Mouse (Mus musculus): ENCODE data around the gene Evi5.

DNA sequence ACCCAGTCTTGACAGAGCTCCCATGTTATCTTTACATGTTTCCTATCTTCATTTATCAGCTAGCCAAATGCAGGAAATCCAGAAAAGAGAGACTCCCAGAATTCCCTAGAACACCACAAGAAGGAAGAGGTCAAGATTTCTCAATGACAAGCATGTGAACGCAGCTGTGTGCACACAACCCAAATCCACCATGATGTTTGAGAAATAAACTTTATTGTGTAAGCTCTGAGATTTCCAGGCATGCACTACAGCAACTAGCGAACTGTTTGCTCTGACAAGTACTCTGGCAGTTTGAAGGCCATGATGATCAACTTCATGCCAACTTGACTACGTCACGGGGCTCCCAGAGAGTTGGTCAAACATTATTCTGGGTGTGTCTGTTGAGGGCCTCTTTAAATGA, 169.2 kb downstream of the Evi5 start:
- TF ChIP-seq POLR2A (IDR thresholded peaks at IDR 0.05; ENCODE audit: insufficient read length, low read depth) = no peak
- no peak for TF ChIP-seq MAX (IDR thresholded peaks at IDR 0.05; ENCODE audit: low read depth)
- TF ChIP-seq E2F4 (IDR thresholded peaks at IDR 0.05; ENCODE audit: insufficient read depth) = no peak
- no peak for TF ChIP-seq USF1 (IDR thresholded peaks at IDR 0.05; ENCODE audit: low read depth)
- TF ChIP-seq MYOG (IDR thresholded peaks at IDR 0.05; ENCODE audit: control insufficient read depth in 1 of 3, insufficient read depth in 1 of 3, insufficient read length in 2 of 3, low read depth in 2 of 3) = no peak
- TF ChIP-seq TCF12 (IDR thresholded peaks at IDR 0.05; ENCODE audit: insufficient read depth, poor library complexity, severe bottlenecking) = no peak
- TF ChIP-seq POLR2AphosphoS2 (IDR thresholded peaks at IDR 0.05; ENCODE audit: insufficient read length, low read depth) = no peak
- no peak for TF ChIP-seq MYOD1 (IDR thresholded peaks at IDR 0.05; ENCODE audit: control insufficient read depth in 1 of 3, insufficient read length in 2 of 3, low read depth in 2 of 3)
- no peak for TF ChIP-seq CEBPB (IDR thresholded peaks at IDR 0.05; ENCODE audit: insufficient read depth, poor library complexity, severe bottlenecking)
- no peak for TF ChIP-seq SRF (IDR thresholded peaks at IDR 0.05; ENCODE audit: control insufficient read depth, insufficient read length, low read depth)
- TF ChIP-seq TCF3 (IDR thresholded peaks at IDR 0.05; ENCODE audit: insufficient read length, low read depth) = no peak
- TF ChIP-seq REST (IDR thresholded peaks at IDR 0.05; ENCODE audit: insufficient read depth, insufficient read length) = no peak

All from myocyte (in vitro differentiated cells).